Mouse (Mus musculus): ENCODE results near the gene Ptgs2. TPM values are rescaled to one million over a fixed set of nuclear protein-coding genes. Genes with fewer than 3 reads are reported as not detected.

Ptgs2 gene
- polyA plus RNA-seq (2015; fragmentation: Nextera tagmentation; extraction: Ambion mirVana) = 0.04 and 0.07 TPM in 2 replicates

DNA sequence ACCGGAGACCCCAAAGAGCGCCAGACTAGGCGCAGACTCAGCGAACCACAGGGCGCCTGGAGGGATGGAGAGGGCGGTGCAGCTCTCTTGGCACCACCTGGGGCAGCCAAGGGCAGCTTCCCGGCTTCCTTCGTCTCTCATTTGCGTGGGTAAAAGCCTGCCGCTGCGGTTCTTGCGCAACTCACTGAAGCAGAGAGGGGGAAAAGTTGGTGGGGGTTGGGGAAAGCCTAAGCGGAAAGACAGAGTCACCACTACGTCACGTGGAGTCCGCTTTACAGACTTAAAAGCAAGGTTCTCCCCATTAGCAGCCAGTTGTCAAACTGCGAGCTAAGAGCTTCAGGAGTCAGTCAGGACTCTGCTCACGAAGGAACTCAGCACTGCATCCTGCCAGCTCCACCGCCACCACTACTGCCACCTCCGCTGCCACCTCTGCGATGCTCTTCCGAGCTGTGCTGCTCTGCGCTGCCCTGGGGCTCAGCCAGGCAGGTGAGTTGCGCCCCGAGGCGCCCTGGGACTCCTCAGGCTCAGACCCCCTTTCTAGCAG lies at the start of gene Ptgs2:
Gene Ptgs2, plus strand, starts transcription at position 242 of the 544 bp plus-strand sequence.
- no peak within 1 kb of the TSS for H3K27ac ChIP-seq (replicated peaks)
- peak within 1 kb of the TSS; percentile 93 for H3K4me2 ChIP-seq
- H3K36me3 ChIP-seq = no peaks in the 10 kb centered on the region
- H3K4me3 ChIP-seq = peak within 1 kb of the TSS; percentile 45
- H3K27me3 ChIP-seq = peaks cover 9% of the 10 kb centered on the region
- WGBS = 1% methylated on average over 26 of the region's 26 CpGs
- H3K9me3 ChIP-seq = no peaks in the 10 kb centered on the region
- peak; percentile 86 for ATAC-seq (ENCODE audit: low read depth)
- H3K9ac ChIP-seq = peak within 1 kb of the TSS; percentile 62
- H3K4me1 ChIP-seq (replicated peaks) = peaks cover 11% of the 10 kb centered on the region

DNA sequence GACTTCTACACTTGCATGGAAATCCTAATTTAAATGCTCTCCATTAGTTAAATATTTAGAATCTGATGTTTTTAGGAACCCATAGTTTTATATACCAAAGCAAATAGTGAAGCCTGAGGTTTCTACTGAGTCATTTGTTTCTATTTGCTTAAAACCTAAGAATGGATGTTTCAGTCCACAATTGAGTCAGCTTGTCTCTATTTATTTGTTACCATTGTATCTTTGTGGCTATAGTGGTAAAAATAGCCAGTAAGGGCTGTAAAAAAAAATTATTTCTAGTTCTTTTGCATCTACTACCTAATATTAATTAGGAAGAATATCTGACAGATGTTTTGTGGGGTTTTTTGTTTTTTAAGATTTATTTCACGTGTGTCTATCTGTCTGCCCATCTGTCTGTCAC lies 49.6 kb upstream of the Ptgs2 start:
- no peak overlapping the region for H3K27ac ChIP-seq (replicated peaks)
- ATAC-seq (ENCODE audit: low read depth) = no peak
- no peak overlapping the region for H3K4me2 ChIP-seq
- no peaks in the 10 kb centered on the region for H3K4me1 ChIP-seq (replicated peaks)
- no peak overlapping the region for H3K4me3 ChIP-seq
- no peak overlapping the region for H3K9ac ChIP-seq
- H3K27me3 ChIP-seq = no peaks in the 10 kb centered on the region
- H3K9me3 ChIP-seq = no peaks in the 10 kb centered on the region
- 87% methylated on average over 1 of the region's 1 CpGs for WGBS
- H3K36me3 ChIP-seq = no peaks in the 10 kb centered on the region

DNA sequence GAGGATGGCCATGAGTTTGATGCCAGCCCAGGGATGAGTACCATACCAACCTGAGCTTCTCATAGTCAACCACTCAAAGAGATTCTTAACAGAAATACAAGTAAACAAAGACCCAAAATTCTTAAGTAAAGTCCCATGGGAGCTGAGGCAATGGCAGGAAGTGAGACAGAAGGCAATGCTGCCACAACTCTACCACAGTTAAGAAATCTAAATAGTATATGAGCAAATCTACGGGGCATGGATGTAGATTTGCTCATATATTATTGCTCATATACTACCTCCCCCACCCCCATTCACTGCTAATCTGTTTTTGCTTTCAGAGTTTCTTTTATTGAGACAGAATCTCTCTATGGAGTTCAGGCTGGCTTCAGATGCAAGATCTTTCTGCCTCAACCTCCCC lies 34.1 kb upstream of the Ptgs2 start:
- H3K36me3 ChIP-seq = no peaks in the 10 kb centered on the region
- no peaks in the 10 kb centered on the region for H3K4me1 ChIP-seq (replicated peaks)
- H3K4me2 ChIP-seq = no peak overlapping the region
- H3K27me3 ChIP-seq = no peaks in the 10 kb centered on the region
- no peak for ATAC-seq (ENCODE audit: low read depth)
- H3K27ac ChIP-seq (replicated peaks) = no peak overlapping the region
- H3K9ac ChIP-seq = no peak overlapping the region
- H3K4me3 ChIP-seq = no peak overlapping the region
- no peaks in the 10 kb centered on the region for H3K9me3 ChIP-seq
- WGBS = 91% methylated on average over 1 of the region's 1 CpGs

- Histone ChIP-seq H3K4me2 (no peak overlapping the region), H3K27me3 (no peaks in the 10 kb centered on the region), H3K27ac (replicated peaks) (no peak overlapping the region), H3K9me3 (no peaks in the 10 kb centered on the region), H3K4me3 (no peak overlapping the region), H3K4me1 (replicated peaks) (no peaks in the 10 kb centered on the region), H3K9ac (no peak overlapping the region), H3K36me3 (no peaks in the 10 kb centered on the region)
- WGBS = 87% methylated on average over 3 of the region's 3 CpGs
- no peak for ATAC-seq (ENCODE audit: low read depth)
These were observed 27.0 kb upstream of the Ptgs2 start for GRCm38 (mm10) chr1:150072880-150073279.

- no peaks in the 10 kb centered on the region for H3K4me1 ChIP-seq (replicated peaks)
- 79% methylated on average over 1 of the region's 1 CpGs for WGBS
- no peak overlapping the region for H3K9ac ChIP-seq
- no peak overlapping the region for H3K4me3 ChIP-seq
- no peak for ATAC-seq (ENCODE audit: low read depth)
- no peaks in the 10 kb centered on the region for H3K36me3 ChIP-seq
- no peak overlapping the region for H3K4me2 ChIP-seq
- H3K27ac ChIP-seq (replicated peaks) = no peak overlapping the region
- H3K27me3 ChIP-seq = no peaks in the 10 kb centered on the region
- no peaks in the 10 kb centered on the region for H3K9me3 ChIP-seq
These were observed 25.2 kb upstream of the Ptgs2 start for GRCm38 (mm10) chr1:150074609-150075008.

GRCm38 (mm10) chr1:150089040-150089692 lies 10.7 kb upstream of the Ptgs2 start:
- Histone ChIP-seq H3K4me3 (no peak overlapping the region), H3K27ac (replicated peaks) (no peak overlapping the region), H3K27me3 (no peaks in the 10 kb centered on the region), H3K9ac (no peak overlapping the region), H3K4me1 (replicated peaks) (no peaks in the 10 kb centered on the region), H3K36me3 (no peaks in the 10 kb centered on the region), H3K9me3 (0 out of 2 replicates have a peak, but pooled peaks cover 8% of the 10 kb centered on the region), H3K4me2 (no peak overlapping the region)
- no peak for ATAC-seq (ENCODE audit: low read depth)
- 81% methylated on average over 6 of the region's 6 CpGs for WGBS

- 0 out of 2 replicates have a peak, but pooled peaks cover 8% of the 10 kb centered on the region for H3K9me3 ChIP-seq
- no peak for ATAC-seq (ENCODE audit: low read depth)
- no peak overlapping the region for H3K4me2 ChIP-seq
- no peaks in the 10 kb centered on the region for H3K36me3 ChIP-seq
- no peak overlapping the region for H3K27ac ChIP-seq (replicated peaks)
- H3K4me3 ChIP-seq = no peak overlapping the region
- H3K27me3 ChIP-seq = no peaks in the 10 kb centered on the region
- 29% methylated on average over 1 of the region's 1 CpGs for WGBS
- no peaks in the 10 kb centered on the region for H3K4me1 ChIP-seq (replicated peaks)
- H3K9ac ChIP-seq = no peak overlapping the region
These were observed 9.6 kb upstream of the Ptgs2 start for GRCm38 (mm10) chr1:150090229-150090628.

DNA sequence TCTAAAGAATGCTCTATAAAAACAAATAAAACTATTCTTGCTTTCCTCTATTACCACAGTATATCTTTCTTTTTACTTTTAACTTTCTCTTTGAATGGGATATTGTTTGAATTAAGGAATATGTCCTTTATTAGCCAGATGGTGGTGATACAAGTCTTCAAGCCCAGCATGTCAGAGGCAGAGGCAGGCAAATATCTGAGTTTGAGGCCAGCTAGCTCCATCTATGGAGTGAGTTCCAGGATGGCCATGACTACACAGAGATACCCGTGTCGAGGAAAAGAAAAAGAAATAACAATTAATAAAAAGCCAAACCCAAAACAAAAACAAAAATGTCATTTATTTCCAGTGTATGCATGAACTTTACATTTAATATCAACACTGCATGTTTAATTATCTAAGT lies 2.8 kb upstream of the Ptgs2 start:
- H3K4me3 ChIP-seq = no peak overlapping the region
- H3K36me3 ChIP-seq = no peaks in the 10 kb centered on the region
- H3K4me1 ChIP-seq (replicated peaks) = peaks cover 11% of the 10 kb centered on the region
- no peak overlapping the region for H3K4me2 ChIP-seq
- H3K27me3 ChIP-seq = peaks cover 9% of the 10 kb centered on the region
- WGBS = 94% methylated on average over 2 of the region's 2 CpGs
- H3K27ac ChIP-seq (replicated peaks) = no peak overlapping the region
- 0 out of 2 replicates have a peak, but pooled peaks cover 8% of the 10 kb centered on the region for H3K9me3 ChIP-seq
- no peak for ATAC-seq (ENCODE audit: low read depth)
- no peak overlapping the region for H3K9ac ChIP-seq

DNA sequence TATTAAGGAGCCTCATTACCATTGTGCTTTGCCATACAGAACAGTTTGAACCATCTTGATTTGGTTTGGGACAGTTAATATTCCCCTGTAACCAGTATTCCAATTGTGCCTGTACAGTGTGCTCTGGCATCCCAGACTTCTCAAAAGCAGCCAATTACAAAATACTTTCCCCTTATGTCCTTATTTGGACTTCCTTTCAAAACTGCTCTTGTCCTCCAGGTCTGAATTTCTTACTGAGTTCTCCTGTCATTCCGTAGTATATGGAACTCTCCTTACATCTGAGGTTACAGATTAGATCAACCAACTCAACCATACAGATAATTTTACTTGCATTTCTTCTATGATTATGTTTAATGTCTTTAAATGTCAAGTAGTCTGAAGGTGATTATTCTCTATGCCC lies 2.1 kb upstream of the Ptgs2 start:
- 76% methylated on average over 1 of the region's 1 CpGs for WGBS
- no peaks in the 10 kb centered on the region for H3K36me3 ChIP-seq
- no peak overlapping the region for H3K9ac ChIP-seq
- H3K4me1 ChIP-seq (replicated peaks) = peaks cover 11% of the 10 kb centered on the region
- H3K9me3 ChIP-seq = 0 out of 2 replicates have a peak, but pooled peaks cover 6% of the 10 kb centered on the region
- H3K27me3 ChIP-seq = peaks cover 9% of the 10 kb centered on the region
- H3K4me3 ChIP-seq = no peak overlapping the region
- H3K27ac ChIP-seq (replicated peaks) = no peak overlapping the region
- H3K4me2 ChIP-seq = no peak overlapping the region
- no peak for ATAC-seq (ENCODE audit: low read depth)

DNA sequence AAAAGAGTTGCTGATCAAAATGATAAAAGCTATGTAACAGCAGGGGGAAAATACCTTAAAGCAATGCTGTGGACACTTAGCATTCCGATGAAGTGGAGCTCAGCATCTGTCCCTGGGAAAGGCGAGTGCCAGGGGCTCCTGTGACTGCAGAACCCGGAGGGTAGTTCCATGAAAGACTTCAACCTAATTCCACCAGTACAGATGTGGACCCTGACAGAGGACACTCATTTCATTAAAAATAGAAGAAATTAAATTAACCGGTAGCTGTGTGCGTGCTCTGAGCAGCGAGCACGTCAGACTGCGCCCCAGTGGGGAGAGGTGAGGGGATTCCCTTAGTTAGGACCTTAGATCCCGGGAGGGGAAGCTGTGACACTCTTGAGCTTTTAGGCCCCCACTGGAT lies 457 bp upstream of the Ptgs2 start:
- H3K27ac ChIP-seq (replicated peaks) = no peak overlapping the region
- peak overlapping the region; percentile 93 for H3K4me2 ChIP-seq
- peaks cover 11% of the 10 kb centered on the region for H3K4me1 ChIP-seq (replicated peaks)
- H3K36me3 ChIP-seq = no peaks in the 10 kb centered on the region
- H3K4me3 ChIP-seq = peak overlapping the region; percentile 45
- 3% methylated on average over 9 of the region's 9 CpGs for WGBS
- H3K9ac ChIP-seq = peak overlapping the region; percentile 62
- H3K9me3 ChIP-seq = no peaks in the 10 kb centered on the region
- peak; percentile 67; the same call in 1 of the 2 replicates for ATAC-seq (ENCODE audit: low read depth)
- H3K27me3 ChIP-seq = peaks cover 9% of the 10 kb centered on the region

DNA sequence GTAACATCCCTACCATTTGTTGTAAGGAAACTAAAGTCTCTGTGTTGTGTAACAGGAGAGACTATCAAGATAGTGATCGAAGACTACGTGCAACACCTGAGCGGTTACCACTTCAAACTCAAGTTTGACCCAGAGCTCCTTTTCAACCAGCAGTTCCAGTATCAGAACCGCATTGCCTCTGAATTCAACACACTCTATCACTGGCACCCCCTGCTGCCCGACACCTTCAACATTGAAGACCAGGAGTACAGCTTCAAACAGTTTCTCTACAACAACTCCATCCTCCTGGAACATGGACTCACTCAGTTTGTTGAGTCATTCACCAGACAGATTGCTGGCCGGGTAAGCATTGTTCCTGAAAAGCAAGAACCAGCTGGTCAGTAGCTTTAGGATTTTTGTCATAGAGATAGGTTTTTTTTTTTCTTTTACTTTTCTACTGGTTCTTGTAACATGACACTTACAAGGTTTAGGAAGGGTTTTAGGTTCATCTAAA lies 4.4 kb downstream of the Ptgs2 start:
- Histone ChIP-seq H3K4me1 (replicated peaks) (peaks cover 10% of the 10 kb centered on the region), H3K9me3 (no peaks in the 10 kb centered on the region), H3K27ac (replicated peaks) (no peak overlapping the region), H3K27me3 (peaks cover 4% of the 10 kb centered on the region; the same call in 1 of the 2 replicates), H3K4me2 (no peak overlapping the region), H3K9ac (no peak overlapping the region), H3K4me3 (no peak overlapping the region), H3K36me3 (no peaks in the 10 kb centered on the region)
- ATAC-seq (ENCODE audit: low read depth) = no peak
- WGBS = 88% methylated on average over 6 of the region's 6 CpGs

GRCm38 (mm10) chr1:150106736-150107135 lies 6.9 kb downstream of the Ptgs2 start:
- no peak for ATAC-seq (ENCODE audit: low read depth)
- Histone ChIP-seq H3K4me3 (no peak overlapping the region), H3K36me3 (no peaks in the 10 kb centered on the region), H3K27me3 (no peaks in the 10 kb centered on the region), H3K4me2 (no peak overlapping the region), H3K27ac (replicated peaks) (no peak overlapping the region), H3K9me3 (no peaks in the 10 kb centered on the region), H3K4me1 (replicated peaks) (no peaks in the 10 kb centered on the region), H3K9ac (no peak overlapping the region)
- 92% methylated on average over 7 of the region's 7 CpGs for WGBS

All from neural tube, embryonic 13.5 days (tissue).